Mouse (Mus musculus) C2C12 (cell line): ENCODE measurements around the gene St8sia1.

ENCODE experiments used
- FOSL1 ChIP-seq: IDR thresholded peaks from one replicate; pipeline ENCODE4 v1.8.0; 2011; ENCODE audit warnings: mild to moderate bottlenecking, low read length; ENCODE audit not compliant: poor library complexity, insufficient read depth, severe bottlenecking
- MYOD1 ChIP-seq: IDR thresholded peaks from one replicate; pipeline ENCODE4 v1.6.1; 2011; ENCODE audit warnings: low read depth; ENCODE audit not compliant: control insufficient read depth, insufficient read length

DNA sequence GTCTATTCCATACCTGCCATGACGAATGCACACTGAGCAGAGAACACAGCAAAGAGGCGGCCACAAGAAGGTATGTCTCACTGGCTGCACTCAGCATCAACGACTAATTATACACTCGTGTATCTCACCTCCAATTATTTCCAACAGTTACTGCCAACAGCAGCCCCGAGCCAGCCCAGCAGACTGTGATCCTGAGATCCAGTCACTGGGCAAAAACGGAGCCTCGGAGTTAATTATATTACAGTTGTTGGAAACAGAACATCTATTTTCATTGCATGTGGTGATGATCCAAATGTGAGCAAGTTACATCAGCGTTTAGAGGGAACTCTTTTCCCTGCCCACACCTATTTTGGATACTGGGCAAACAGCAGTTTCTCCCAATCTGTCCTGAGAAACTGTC, 113.8 kb downstream of the St8sia1 start:
- no peak for TF ChIP-seq MYOD1
- TF ChIP-seq FOSL1, result no peak
